Mouse (Mus musculus) megakaryocyte, embryonic 14.5 days (primary cell): ENCODE measurements around the gene 2900026A02Rik. TPM values are rescaled to one million over a fixed set of nuclear protein-coding genes. Genes with fewer than 3 reads are reported as not detected.

Source experiments
- H3K27me3 ChIP-seq: replicated peaks from 2 replicates; pipeline ENCODE3; 2012; ENCODE audit warnings: inconsistent platforms
- H3K36me3 ChIP-seq: replicated peaks from 2 replicates; pipeline ENCODE3; 2012; ENCODE audit warnings: low read length, inconsistent platforms, mixed read lengths
- H3K4me1 ChIP-seq: 2 replicates; pipeline ENCODE4 v1.6.1; 2012; ENCODE audit warnings: inconsistent platforms
- H3K4me3 ChIP-seq: replicated peaks from 2 replicates; pipeline ENCODE3; 2012; ENCODE audit warnings: moderate library complexity, mild to moderate bottlenecking, inconsistent platforms
- H3K9me3 ChIP-seq: 2 replicates; pipeline ENCODE4 v1.6.1; 2012; ENCODE audit warnings: inconsistent platforms
- FLI1 ChIP-seq: IDR thresholded peaks from 2 replicates; pipeline ENCODE4 v1.6.1; 2012; ENCODE audit warnings: low read length, inconsistent platforms, mixed read lengths
- GATA1 ChIP-seq: IDR thresholded peaks from 3 replicates; pipeline ENCODE4 v1.6.1; 2012; ENCODE audit warnings: mixed read lengths, low read length, inconsistent platforms, borderline replicate concordance
- polyA plus RNA-seq: library from polyadenylated mRNA; stranded (reverse); fragments of >175 nt; gene quantifications from 2 replicates; pipeline ENCODE4 v1.2.3, GENCODE M21; 2012; ENCODE audit warnings: low replicate concordance; ENCODE audit not compliant: insufficient read depth

2900026A02Rik gene
- polyA plus RNA-seq, 1 experiment = 1.7 TPM

DNA sequence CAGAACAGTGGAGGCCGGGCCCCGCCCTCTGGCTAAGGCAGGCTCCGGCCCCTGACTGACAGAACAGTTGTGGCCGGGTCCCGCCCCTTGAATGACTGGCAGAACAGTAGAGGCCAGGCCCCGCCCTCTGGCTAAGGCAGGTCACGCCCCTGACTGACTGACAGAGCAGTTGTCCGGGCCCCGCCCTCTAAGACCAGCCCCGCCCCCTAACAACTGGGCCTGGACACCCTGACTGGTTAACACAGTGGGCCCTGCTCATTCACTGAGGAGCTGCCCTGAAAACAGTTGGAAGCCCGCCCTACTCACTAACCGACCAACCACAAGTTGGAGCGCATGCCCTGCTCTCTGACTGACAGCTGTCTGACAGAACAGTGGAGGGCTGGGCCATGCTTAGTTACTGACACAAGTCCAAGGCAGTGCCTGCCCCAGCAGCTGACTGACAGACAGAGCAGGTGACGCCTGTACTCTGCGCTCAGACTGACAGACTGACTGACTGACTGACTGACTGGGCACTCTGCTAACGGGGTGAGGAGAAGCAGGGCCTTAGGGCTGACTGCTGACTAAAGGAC lies 56.1 kb downstream of the 2900026A02Rik start:
- TF ChIP-seq GATA1 (no peak), FLI1 (no peak)
- H3K4me1 ChIP-seq = peaks cover 58% of the 10 kb centered on the region
- peaks cover 8% of the 10 kb centered on the region for H3K9me3 ChIP-seq
- peaks cover 84% of the 10 kb centered on the region for H3K27me3 ChIP-seq
- H3K4me3 ChIP-seq = peak overlapping the region; percentile 88
- no peaks in the 10 kb centered on the region for H3K36me3 ChIP-seq

GRCm38 (mm10) chr5:113164448-113164847 lies 56.6 kb downstream of the 2900026A02Rik start:
- TF ChIP-seq GATA1 = no peak
- TF ChIP-seq FLI1 = no peak
- Histone ChIP-seq H3K9me3 (peaks cover 3% of the 10 kb centered on the region), H3K4me1 (peaks cover 63% of the 10 kb centered on the region), H3K4me3 (peak overlapping the region; percentile 88), H3K36me3 (no peaks in the 10 kb centered on the region), H3K27me3 (peaks cover 84% of the 10 kb centered on the region)

DNA sequence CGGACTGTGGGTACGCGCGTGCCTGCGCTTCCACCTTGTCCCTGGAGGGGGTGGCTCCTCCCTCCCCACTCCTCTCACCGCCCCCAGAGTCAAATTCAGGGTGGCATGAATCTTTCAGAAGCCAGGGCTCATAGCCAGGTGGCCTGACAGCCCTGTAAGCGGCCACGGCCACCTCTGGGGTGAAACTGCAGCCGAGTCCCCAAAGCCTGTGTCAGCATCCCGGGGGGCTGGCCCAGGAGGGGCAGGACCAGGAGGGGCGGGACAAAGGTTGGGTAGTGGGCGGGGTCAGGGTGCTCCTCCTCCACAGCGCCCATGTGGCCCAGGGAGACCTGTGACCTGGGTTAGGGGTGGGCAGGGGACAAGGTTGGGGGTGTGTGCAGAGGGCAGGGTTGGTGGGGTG lies 57.9 kb downstream of the 2900026A02Rik start:
- no peaks in the 10 kb centered on the region for H3K36me3 ChIP-seq
- H3K4me3 ChIP-seq = peak overlapping the region; percentile 83
- peaks cover 86% of the 10 kb centered on the region for H3K27me3 ChIP-seq
- H3K9me3 ChIP-seq = peaks cover 3% of the 10 kb centered on the region; the same call in 1 of the 2 replicates
- H3K4me1 ChIP-seq = peaks cover 76% of the 10 kb centered on the region
- TF ChIP-seq GATA1 (no peak), FLI1 (no peak)

GRCm38 (mm10) chr5:113162699-113163098 lies 58.3 kb downstream of the 2900026A02Rik start:
- Histone ChIP-seq H3K4me3 (peak overlapping the region; percentile 83), H3K4me1 (peaks cover 80% of the 10 kb centered on the region)
- TF ChIP-seq FLI1 = no peak
- no peak for TF ChIP-seq GATA1

GRCm38 (mm10) chr5:113161576-113161975 lies 59.5 kb downstream of the 2900026A02Rik start:
- TF ChIP-seq GATA1 = no peak
- TF ChIP-seq FLI1 = no peak
- H3K4me3 ChIP-seq = no peak overlapping the region
- H3K4me1 ChIP-seq = peaks cover 81% of the 10 kb centered on the region
- H3K36me3 ChIP-seq = no peaks in the 10 kb centered on the region
- H3K27me3 ChIP-seq = peaks cover 86% of the 10 kb centered on the region
- no peaks in the 10 kb centered on the region for H3K9me3 ChIP-seq

More at GRCm38 (mm10) chr5:113162699-113163098, 58.3 kb downstream of the 2900026A02Rik start:
- Histone ChIP-seq H3K36me3 (no peaks in the 10 kb centered on the region), H3K27me3 (peaks cover 86% of the 10 kb centered on the region), H3K9me3 (no peaks in the 10 kb centered on the region)

DNA sequence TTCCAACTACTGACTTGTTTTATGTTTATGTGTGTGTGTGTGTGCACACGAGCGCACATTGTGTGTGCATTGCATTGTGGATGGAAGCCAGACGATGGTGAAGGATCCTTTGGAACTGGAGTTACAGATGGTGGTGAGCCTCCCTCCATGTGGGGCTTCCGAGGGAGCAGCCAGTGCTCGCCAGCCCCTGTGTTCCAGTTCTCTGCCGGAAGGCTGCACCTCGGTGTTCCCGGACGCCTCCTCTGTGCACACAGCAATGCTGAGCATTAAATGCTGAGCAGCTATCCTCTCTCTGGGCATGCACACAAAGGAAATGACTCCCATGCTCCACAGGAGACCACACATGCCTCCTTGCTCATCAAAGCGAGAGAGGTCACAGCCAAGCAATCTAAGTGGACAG lies 60.7 kb downstream of the 2900026A02Rik start:
- Histone ChIP-seq H3K36me3 (no peaks in the 10 kb centered on the region), H3K4me1 (peaks cover 81% of the 10 kb centered on the region), H3K4me3 (no peak overlapping the region), H3K27me3 (peaks cover 86% of the 10 kb centered on the region), H3K9me3 (no peaks in the 10 kb centered on the region)
- TF ChIP-seq FLI1 = no peak
- no peak for TF ChIP-seq GATA1

DNA sequence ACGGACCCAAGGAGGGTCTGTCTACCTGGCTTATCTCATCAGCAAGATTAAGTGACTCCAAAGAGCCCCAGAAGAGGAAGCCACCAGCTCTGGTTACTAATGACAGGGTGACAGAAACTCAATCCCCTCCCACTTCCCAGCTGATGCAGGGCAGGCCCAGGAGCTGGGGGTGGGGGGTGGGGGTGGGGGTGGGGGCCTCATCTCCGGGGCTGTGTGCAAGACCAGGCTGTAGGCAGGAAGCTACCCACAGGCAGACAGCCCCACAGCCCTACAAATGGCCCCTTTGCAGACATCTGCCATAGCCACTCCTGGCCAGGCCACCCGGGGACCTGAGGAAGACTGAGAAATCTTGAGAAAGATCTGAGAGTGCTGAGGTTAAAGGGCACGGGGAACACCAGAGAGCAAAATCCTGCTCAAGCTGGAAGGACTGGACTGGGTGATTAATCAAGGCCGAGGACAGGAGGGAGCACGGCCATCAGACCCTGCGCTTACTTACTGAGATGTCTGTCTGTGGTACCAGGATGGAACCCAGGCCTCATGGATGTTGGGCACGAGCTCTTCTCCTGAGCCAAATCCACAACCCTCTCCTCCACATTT lies 62.2 kb downstream of the 2900026A02Rik start:
- Histone ChIP-seq H3K36me3 (no peaks in the 10 kb centered on the region), H3K9me3 (no peaks in the 10 kb centered on the region), H3K4me1 (peaks cover 73% of the 10 kb centered on the region), H3K4me3 (no peak overlapping the region), H3K27me3 (peaks cover 95% of the 10 kb centered on the region)
- TF ChIP-seq FLI1 (no peak), GATA1 (no peak)

DNA sequence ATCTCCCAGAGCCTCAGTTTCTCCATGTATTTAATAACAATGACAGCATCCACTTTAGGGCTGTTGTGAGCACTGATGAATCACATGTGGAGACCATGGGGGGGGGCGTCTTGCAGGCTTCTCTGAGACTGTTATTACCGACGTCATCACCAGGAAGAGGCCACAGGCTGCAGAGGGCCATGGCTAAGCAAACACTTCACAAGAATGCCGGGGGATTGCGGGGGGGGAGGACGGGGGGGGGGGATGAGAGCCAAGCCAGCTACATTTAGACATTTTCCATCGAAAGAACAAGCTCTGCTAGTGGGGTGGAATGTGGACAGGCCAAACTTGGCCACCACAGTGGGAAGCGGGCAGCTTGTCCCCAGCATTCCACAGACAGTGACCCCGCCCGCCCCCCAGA lies 63.4 kb downstream of the 2900026A02Rik start:
- Histone ChIP-seq H3K9me3 (no peaks in the 10 kb centered on the region), H3K4me1 (peaks cover 63% of the 10 kb centered on the region), H3K4me3 (no peak overlapping the region), H3K36me3 (no peaks in the 10 kb centered on the region), H3K27me3 (peaks cover 97% of the 10 kb centered on the region)
- no peak for TF ChIP-seq GATA1

DNA sequence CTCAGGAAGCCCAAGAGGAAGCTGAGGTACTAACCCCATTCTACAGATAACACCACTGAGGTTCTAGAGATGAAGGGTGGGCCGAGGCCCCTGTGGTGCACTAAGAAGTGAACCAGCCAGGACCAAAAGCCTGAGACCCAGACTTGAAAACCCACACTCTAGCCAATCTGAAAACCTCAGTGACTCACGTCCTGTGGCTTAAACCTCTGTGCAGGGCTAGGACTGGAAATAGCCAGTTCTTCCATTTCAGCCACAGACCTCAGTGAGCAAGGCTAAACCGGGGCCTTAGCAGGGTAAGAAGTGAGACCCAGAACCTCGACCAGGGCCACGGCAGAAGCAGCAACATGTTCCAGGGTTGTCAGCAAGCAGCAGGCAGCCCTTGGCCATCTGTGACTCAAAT lies 64.0 kb downstream of the 2900026A02Rik start:
- H3K4me3 ChIP-seq = peak overlapping the region; percentile 87
- H3K36me3 ChIP-seq = no peaks in the 10 kb centered on the region
- peaks cover 62% of the 10 kb centered on the region for H3K4me1 ChIP-seq
- no peak for TF ChIP-seq GATA1
- 0 out of 2 replicates have a peak, but pooled peaks have one; percentile 6 for TF ChIP-seq FLI1
- H3K27me3 ChIP-seq = peaks cover 97% of the 10 kb centered on the region
- H3K9me3 ChIP-seq = no peaks in the 10 kb centered on the region

GRCm38 (mm10) chr5:113155133-113155532 lies 65.9 kb downstream of the 2900026A02Rik start:
- H3K36me3 ChIP-seq = no peaks in the 10 kb centered on the region
- peaks cover 96% of the 10 kb centered on the region for H3K27me3 ChIP-seq
- peaks cover 64% of the 10 kb centered on the region for H3K4me1 ChIP-seq
- peak overlapping the region; percentile 14 for H3K4me3 ChIP-seq
- H3K9me3 ChIP-seq = no peaks in the 10 kb centered on the region
- TF ChIP-seq FLI1 (no peak), GATA1 (no peak)
